Mouse (Mus musculus) intestine, embryonic 16.5 days (tissue): ENCODE results near the gene Mdp1. TPM values are rescaled to one million over a fixed set of nuclear protein-coding genes. Genes with fewer than 3 reads are reported as not detected.

ENCODE experiments used
- ATAC-seq: fragments of 200-750 bp; cut with Nextera tagmentation; 2 replicates; pipeline ENCODE4 v1.8.0; 2017; ENCODE audit warnings: moderate TSS enrichment, moderate library complexity
- H3K27ac ChIP-seq: fragments of 300-500 bp; sonication (generic); 2 replicates; pipeline ENCODE4 v1.5.1; 2014; ENCODE audit warnings: mild to moderate bottlenecking, low read length
- H3K27me3 ChIP-seq: fragments of 300-500 bp; sonication (generic); replicated peaks from 2 replicates; pipeline ENCODE4 v1.6.1; 2014; ENCODE audit warnings: low read length, control low read depth, mixed read lengths; ENCODE audit not compliant: control insufficient read depth, insufficient read depth
- H3K36me3 ChIP-seq: fragments of 300-500 bp; sonication (generic); 2 replicates; pipeline ENCODE4 v1.6.1; 2014; ENCODE audit warnings: low read length, control low read depth; ENCODE audit not compliant: control insufficient read depth, insufficient read depth
- H3K4me1 ChIP-seq: fragments of 300-500 bp; sonication (generic); 2 replicates; pipeline ENCODE4 v1.6.1; 2014; ENCODE audit warnings: low read length, control low read depth, mixed read lengths; ENCODE audit not compliant: control insufficient read depth, insufficient read depth
- H3K4me2 ChIP-seq: fragments of 300-500 bp; sonication (generic); 2 replicates; pipeline ENCODE4 v1.6.1; 2014; ENCODE audit warnings: low read depth, low read length, control low read depth
- H3K4me3 ChIP-seq: fragments of 300-500 bp; sonication (generic); 2 replicates; pipeline ENCODE4 v1.5.1; 2014; ENCODE audit warnings: mild to moderate bottlenecking, low read length
- H3K9ac ChIP-seq: fragments of 300-500 bp; sonication (generic); 2 replicates; pipeline ENCODE4 v1.6.1; 2014; ENCODE audit warnings: low read depth, low read length
- H3K9me3 ChIP-seq: fragments of 300-500 bp; sonication (generic); 2 replicates; pipeline ENCODE4 v1.6.1; 2016; ENCODE audit warnings: low read length, control low read depth; ENCODE audit not compliant: control insufficient read depth
- WGBS: fragments of 180-500 bp; shearing (Covaris S2); extraction: QIAGEN DNeasy Blood & Tissue Kit; methylation state at CpG from one replicate; pipeline ENCODE4 v1.1.7; 2014; 5-methylcytosine and 5-hydroxymethylcytosine counted together
- polyA plus RNA-seq: library from polyadenylated mRNA; unstranded; fragments of >200 nt; fragmentation: Nextera tagmentation; extraction: Ambion mirVana; gene quantifications from 2 replicates; pipeline ENCODE4 v1.2.1, GENCODE M21; 2015

Gene Mdp1
- polyA plus RNA-seq, 1 experiment from 2014 or later, result 70.7 TPM

DNA sequence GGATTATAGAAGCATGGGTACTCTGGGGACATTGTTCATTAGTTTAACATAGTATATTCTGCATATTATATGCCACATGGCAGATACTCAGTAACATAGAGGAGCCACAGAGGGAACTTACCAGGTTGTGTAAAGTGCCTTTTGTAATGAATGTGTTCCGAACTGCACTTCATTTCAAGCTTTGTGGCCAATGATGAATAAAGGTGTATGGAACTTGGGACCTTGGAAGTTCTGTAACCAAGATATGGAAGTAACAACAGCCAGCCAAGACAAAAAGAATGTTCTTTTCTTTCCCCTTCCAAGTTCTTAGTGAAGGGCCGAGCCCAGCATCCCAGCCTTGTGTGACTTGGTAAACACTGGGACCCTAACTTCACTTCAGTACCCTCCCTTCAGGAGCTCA lies 10.4 kb downstream of the Mdp1 start, which contains the start of gene Tssk4:
TSS of gene Tssk4 (plus strand) at position 301 of the 400 bp plus-strand sequence.
- H3K36me3 ChIP-seq, result no peaks in the 10 kb centered on the region
- no peaks in the 10 kb centered on the region for H3K9me3 ChIP-seq
- no peaks in the 10 kb centered on the region for H3K27me3 ChIP-seq
- 96% methylated on average over 2 of the region's 2 CpGs for WGBS
- no peak within 1 kb of the TSS for H3K4me3 ChIP-seq
- ATAC-seq, result no peak
- H3K27ac ChIP-seq, result no peak within 1 kb of the TSS
- H3K4me1 ChIP-seq, result peaks cover 13% of the 10 kb centered on the region
- no peak within 1 kb of the TSS for H3K9ac ChIP-seq
- no peak within 1 kb of the TSS for H3K4me2 ChIP-seq

DNA sequence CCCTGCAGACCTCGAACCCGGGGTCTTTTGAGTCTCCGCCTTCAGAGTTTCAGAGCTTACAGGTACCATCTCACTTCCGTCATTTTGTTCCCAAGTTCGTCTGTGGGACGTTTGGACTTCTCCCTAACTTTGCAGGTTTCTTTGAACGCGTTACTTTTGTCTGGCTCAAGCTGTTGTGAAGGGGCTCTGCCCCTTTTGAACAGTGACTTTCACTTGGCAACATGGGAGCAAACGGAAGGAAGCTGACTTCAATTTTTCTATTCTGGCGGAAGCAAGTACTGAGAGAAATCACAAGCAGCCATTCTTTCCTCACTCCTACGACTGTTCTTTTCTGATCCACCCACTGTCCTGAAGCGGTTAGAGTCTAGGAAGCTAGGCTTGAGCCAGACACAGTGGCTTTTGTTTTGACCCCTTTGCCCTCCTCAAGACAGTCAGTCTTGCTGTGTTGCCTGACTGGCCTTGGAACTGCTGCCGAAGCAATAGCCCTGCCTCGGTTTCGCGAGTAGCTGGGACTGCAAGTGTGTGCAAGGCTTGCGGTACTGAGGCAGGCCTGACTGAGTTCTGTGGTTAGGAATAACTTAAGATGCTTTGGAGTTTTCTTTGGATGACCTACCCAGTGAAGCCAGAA lies 15.9 kb downstream of the Mdp1 start:
- H3K36me3 ChIP-seq, result peaks cover 14% of the 10 kb centered on the region
- H3K27me3 ChIP-seq, result no peaks in the 10 kb centered on the region
- no peak for ATAC-seq
- peak overlapping the region; percentile 91 for H3K4me2 ChIP-seq
- H3K27ac ChIP-seq, result peak overlapping the region; percentile 97
- H3K9ac ChIP-seq, result peak overlapping the region; percentile 94
- H3K4me1 ChIP-seq, result peaks cover 26% of the 10 kb centered on the region
- WGBS, result 19% methylated on average over 17 of the region's 17 CpGs
- H3K9me3 ChIP-seq, result no peaks in the 10 kb centered on the region
- peak overlapping the region; percentile 99 for H3K4me3 ChIP-seq

DNA sequence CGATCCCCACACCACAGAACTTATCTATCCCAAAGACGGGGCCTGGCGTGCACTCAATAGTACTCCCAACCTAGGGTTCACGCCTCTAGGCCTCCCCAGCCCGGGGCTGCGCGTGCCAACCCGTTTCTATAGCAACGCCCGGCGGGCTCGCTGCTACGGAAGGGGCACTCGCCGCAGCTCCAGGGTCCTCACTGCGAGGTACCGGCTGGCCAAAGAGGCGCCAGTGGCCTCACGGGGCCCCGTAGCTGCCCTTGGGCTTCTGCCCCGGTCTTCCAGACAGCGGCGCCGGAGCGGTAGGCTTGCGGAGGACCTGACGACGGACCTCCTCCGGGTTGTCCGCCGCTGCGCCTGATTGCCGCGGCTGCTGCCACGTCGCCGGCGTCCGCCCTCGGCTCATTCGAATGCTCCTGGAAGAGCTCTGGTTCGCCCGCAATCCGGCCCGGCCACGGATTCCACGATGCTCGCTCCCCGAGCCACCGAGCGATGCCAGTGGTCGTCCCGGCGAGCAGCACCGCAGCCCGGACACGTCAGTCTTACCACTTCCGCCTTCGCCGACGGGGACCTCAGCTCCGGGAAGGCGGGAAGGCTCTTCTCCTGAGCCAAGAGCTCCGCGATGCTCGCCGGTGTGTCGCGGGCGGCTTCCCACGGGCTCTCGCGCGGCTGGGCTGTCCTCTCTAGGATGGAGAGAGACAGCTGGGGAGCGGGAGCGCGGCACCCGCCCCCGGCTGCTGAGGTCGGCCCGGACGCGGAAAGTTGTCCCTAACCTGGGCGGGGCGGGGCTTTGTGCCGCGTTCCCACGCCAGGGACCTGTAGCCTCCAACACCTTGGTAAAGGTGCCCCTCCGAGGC lies 17.0 kb downstream of the Mdp1 start, which contains the start of gene Tm9sf1:
TSS of gene Tm9sf1 (minus strand) at position 747 of the 848 bp plus-strand sequence.
- H3K27ac ChIP-seq, result peak within 1 kb of the TSS; percentile 97
- H3K9ac ChIP-seq, result peak within 1 kb of the TSS; percentile 94
- H3K4me2 ChIP-seq, result peak within 1 kb of the TSS; percentile 91
- H3K36me3 ChIP-seq, result peaks cover 14% of the 10 kb centered on the region
- no peaks in the 10 kb centered on the region for H3K27me3 ChIP-seq
- peak; percentile 90 for ATAC-seq
- H3K4me1 ChIP-seq, result peaks cover 26% of the 10 kb centered on the region
- peak within 1 kb of the TSS; percentile 99 for H3K4me3 ChIP-seq
- WGBS, result under 1% methylated on average over 89 of the region's 89 CpGs
- no peaks in the 10 kb centered on the region for H3K9me3 ChIP-seq

DNA sequence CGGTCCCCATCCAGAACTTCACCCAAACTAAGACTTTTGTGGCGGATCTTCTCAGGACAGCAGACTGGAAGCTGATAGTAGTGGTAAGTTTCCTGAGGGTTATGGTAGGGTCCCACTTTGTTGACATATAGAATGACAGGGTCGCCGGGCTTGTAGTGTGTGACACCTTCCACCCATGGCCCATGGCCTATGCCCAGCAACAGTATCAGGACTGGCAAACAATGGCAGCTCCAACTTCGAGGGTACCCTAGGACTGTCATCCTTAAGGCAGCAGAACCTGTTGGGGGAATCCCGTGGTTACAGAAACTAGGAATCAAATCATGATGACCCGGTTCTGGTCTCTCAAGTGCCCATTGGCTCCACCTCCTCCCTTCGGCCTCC lies 17.6 kb downstream of the Mdp1 start:
- ATAC-seq, result peak; percentile 25
- WGBS, result 18% methylated on average over 8 of the region's 8 CpGs

DNA sequence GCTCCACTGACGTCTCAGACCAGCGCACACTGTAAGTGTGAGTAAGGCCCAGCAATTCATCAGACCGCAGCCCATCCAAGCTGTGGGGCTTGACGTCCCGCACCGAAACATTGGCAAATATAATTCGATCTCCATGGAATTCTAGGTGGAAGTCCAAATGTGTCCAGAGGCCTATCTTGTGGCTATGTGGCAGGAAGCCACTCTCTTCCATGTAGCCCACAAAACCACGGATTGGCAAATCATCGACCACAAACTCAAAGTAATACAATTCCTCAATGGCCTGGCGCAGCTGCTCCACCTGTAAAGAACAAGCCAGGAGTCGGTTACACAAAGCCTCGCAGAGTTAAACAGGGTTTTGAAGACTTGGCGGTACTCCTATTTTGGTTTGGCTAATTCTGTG lies 19.0 kb downstream of the Mdp1 start:
- WGBS, result 92% methylated on average over 13 of the region's 13 CpGs
- no peak for ATAC-seq
- no peaks in the 10 kb centered on the region for H3K27me3 ChIP-seq

More for the DNA sequence above, 17.6 kb downstream of the Mdp1 start:
- peak overlapping the region; percentile 91 for H3K4me2 ChIP-seq
- H3K9ac ChIP-seq, result peak overlapping the region; percentile 94
- H3K36me3 ChIP-seq, result peaks cover 18% of the 10 kb centered on the region
- H3K9me3 ChIP-seq, result no peaks in the 10 kb centered on the region
- H3K4me3 ChIP-seq, result peak overlapping the region; percentile 99
- H3K27ac ChIP-seq, result peak overlapping the region; percentile 97
- H3K4me1 ChIP-seq, result peaks cover 26% of the 10 kb centered on the region
- no peaks in the 10 kb centered on the region for H3K27me3 ChIP-seq

DNA sequence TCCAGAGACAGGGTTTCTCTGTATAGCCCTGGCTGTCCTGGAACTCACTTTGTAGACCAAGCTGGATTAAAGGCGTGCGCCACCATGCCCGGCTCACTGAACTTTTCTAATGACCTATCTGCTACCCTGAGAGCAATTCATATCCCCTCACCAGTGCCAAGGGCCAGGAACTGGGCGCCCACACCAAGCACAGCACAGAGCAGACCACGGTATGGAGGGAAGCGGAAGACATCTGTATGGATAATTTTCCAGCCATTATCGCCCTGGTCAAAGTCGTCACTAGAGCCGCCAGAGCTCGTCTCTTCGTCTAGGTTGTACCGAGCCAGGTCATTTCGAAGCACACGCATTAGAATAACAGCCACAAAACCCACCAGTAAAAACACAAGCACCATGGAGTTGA lies 19.5 kb downstream of the Mdp1 start:
- Histone ChIP-seq H3K4me1 (peaks cover 20% of the 10 kb centered on the region), H3K9me3 (no peaks in the 10 kb centered on the region), H3K9ac (no peak overlapping the region), H3K36me3 (peaks cover 25% of the 10 kb centered on the region), H3K4me2 (no peak overlapping the region), H3K4me3 (no peak overlapping the region), H3K27ac (no peak overlapping the region), H3K27me3 (no peaks in the 10 kb centered on the region)
- no peak for ATAC-seq
- WGBS, result 96% methylated on average over 14 of the region's 14 CpGs

More for the DNA sequence above, 19.0 kb downstream of the Mdp1 start:
- H3K4me2 ChIP-seq, result no peak overlapping the region
- H3K36me3 ChIP-seq, result peaks cover 24% of the 10 kb centered on the region
- no peak overlapping the region for H3K27ac ChIP-seq
- H3K4me3 ChIP-seq, result no peak overlapping the region
- no peak overlapping the region for H3K9ac ChIP-seq
- no peaks in the 10 kb centered on the region for H3K9me3 ChIP-seq
- peaks cover 23% of the 10 kb centered on the region for H3K4me1 ChIP-seq

DNA sequence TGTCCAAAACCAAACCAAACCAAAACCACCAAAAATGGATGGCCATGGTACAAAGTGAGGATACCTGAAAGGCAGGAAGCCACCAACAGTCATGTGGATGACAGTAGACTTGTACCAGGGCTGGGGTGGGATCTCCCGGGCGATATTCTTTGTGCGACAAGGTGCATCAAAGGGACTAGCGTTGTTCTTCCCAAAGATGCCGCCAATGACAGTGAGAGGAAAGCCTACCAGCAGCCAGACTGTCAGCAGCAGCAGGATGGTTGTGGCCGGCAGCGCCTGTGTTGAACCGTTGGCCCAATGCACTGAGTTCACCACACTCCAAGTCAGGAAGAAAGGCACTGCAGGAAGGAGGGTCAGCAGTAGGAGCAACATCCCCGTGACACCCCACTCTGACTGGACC lies 22.5 kb downstream of the Mdp1 start, which contains the start of gene Gm49378:
TSS of gene Gm49378 (minus strand) at position 101 of the 400 bp plus-strand sequence.
- H3K27ac ChIP-seq, result no peak within 1 kb of the TSS
- 95% methylated on average over 9 of the region's 9 CpGs for WGBS
- no peak within 1 kb of the TSS for H3K4me3 ChIP-seq
- no peak within 1 kb of the TSS for H3K4me2 ChIP-seq
- H3K36me3 ChIP-seq, result peaks cover 36% of the 10 kb centered on the region
- ATAC-seq, result no peak
- H3K9ac ChIP-seq, result no peak within 1 kb of the TSS
- H3K4me1 ChIP-seq, result peaks cover 15% of the 10 kb centered on the region
- no peaks in the 10 kb centered on the region for H3K27me3 ChIP-seq
- no peaks in the 10 kb centered on the region for H3K9me3 ChIP-seq

DNA sequence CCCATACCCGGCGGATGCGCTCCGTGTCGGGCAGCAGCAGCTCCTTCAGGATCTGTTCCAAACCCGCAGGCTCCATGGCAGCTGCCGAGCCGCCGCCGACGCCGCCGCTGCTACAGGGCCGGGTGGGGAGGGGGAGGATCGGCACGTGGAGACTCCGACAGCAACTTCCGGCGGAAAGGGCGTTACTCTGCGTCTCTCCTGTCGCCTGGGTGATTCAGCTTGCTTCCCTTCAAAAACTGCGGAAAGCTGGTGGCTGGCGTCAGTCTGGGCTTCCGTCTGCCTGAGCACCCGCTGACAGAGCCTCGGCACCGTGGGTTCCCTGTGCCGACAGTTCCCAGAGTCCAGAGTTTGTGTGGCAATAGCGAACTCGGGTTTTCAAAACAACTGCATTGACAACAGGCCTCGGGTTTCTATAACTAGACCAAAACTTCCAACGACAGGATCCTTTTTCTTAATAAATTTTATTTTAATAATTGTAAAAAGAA lies 24.7 kb downstream of the Mdp1 start, which contains the start of gene Ipo4:
TSS of gene Ipo4 (minus strand) at position 435 of the 485 bp plus-strand sequence.
- under 1% methylated on average over 33 of the region's 33 CpGs for WGBS
- Histone ChIP-seq H3K27me3 (no peaks in the 10 kb centered on the region), H3K4me2 (peak within 1 kb of the TSS; percentile 95), H3K36me3 (peaks cover 31% of the 10 kb centered on the region), H3K4me1 (peaks cover 9% of the 10 kb centered on the region), H3K9me3 (no peaks in the 10 kb centered on the region), H3K4me3 (peak within 1 kb of the TSS; percentile 74), H3K27ac (peak within 1 kb of the TSS; percentile 78), H3K9ac (peak within 1 kb of the TSS; percentile 80)
- peak; percentile 90 for ATAC-seq

DNA sequence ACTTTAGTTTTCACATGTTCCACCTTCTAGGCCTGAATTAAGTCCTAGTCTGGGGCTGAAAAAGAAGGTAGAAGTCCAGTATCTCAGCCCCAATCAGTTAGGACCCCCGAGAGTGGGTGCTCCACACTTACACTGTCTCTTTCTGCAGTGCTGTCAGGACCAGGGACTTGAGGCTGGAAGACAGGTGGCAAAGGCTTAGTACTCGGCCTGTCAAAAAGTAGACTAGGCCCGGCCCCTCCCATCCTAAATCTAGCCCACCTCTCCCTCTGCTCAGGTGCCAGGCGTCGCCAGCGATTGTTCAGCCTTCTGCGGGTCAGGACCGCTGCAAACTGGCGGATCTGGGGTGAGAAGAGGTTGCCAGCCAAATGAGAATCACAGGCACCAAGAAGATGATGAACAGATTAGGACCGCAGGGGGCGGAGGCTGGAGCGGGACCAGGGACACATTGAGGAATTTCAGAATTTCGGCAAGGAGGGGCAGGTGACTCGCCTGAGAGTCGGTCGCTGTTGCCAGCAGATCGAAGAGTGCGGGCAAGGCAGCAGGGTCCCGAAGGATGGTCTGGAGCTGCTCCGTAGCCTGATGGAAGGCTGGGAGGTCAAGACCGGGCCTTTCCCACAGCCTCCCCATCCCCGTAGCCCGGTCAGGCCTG lies 25.3 kb downstream of the Mdp1 start:
- Histone ChIP-seq H3K36me3 (peaks cover 28% of the 10 kb centered on the region), H3K9me3 (no peaks in the 10 kb centered on the region), H3K4me3 (peak overlapping the region; percentile 74), H3K27me3 (no peaks in the 10 kb centered on the region), H3K9ac (peak overlapping the region; percentile 80), H3K27ac (peak overlapping the region; percentile 78), H3K4me2 (peak overlapping the region; percentile 95), H3K4me1 (peaks cover 10% of the 10 kb centered on the region)
- WGBS, result 4% methylated on average over 23 of the region's 23 CpGs
- peak; percentile 62 for ATAC-seq
